Mouse (Mus musculus): ENCODE measurements around the gene Ptcd2.
"Not testable (repeated sequence)": the region's sequence is repeated elsewhere in the genome, so short reads cannot be mapped to it uniquely, and the experiment has no call there.

DNA sequence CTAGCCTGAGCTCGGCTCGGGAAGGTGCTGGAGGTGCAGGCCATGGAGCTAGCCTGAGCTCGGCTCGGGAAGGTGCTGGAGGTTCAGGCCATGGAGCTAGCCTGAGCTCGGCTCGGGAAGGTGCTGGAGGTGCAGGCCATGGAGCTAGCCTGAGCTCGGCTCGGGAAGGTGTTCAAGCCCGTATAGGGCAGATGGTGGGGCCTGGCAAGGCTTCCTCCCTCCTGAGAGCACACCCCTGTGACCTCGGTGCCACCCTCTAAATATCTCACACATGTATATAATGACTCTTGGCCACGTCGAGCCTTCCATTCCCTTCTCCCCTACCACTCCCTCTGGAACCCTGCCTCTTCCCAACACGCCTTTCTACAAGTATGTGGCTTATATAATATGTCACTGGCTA lies 21.6 kb downstream of the Ptcd2 start:
- not testable (repeated sequence) for TF ChIP-seq GATA1 (IDR thresholded peaks at IDR 0.05; ENCODE audit: borderline replicate concordance, low read length); FLI1 (IDR thresholded peaks at IDR 0.05; ENCODE audit: low read length)
